Mouse (Mus musculus): ENCODE measurements around the gene Myof.
A peak's percentile ranks its signal among the peaks of the same experiment; 100 is the strongest.

DNA sequence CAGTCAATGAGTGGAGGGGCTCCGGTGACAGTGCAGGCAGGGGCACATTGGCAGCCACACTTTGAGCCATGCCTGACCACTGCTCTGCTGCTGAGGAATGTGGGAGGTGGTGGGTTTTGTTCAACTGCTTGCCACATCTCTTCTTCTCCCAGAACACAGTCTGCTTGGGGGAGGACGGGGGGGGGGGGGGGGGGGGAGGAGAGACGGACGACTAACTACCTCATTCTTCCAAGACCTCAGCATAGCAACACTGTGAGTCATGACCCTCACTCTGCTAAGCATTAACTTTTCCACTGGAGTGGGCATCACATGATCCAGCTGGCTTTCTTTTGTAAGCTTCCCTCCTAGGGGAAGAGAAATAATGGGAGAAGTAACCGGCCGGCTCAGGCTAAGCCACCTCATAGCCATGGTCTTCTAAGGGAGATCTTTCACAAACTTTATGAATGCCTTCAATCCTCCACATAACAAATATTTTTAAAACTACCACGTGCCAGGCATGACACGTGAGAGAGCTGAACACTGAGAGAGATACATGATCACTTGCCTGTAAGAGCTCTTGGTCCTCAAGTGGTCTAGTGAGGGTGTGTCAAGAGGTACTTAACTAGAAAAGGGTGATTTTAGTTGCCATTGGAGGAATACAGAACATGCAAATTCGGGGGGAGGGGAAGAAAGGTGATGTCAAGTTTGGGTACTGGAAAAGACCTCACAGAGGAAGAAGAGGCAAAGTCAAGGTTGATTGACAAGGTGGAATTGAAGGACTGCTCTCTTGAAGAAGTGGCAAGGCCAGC, 17.9 kb downstream of the Myof start:
- TF ChIP-seq CHD2 (IDR thresholded peaks at IDR 0.05; ENCODE audit: low read depth, low read length) (0 out of 2 replicates have a peak, but pooled peaks have one; percentile 24), MAFK (IDR thresholded peaks at IDR 0.05; ENCODE audit: insufficient read depth, low read depth, low read length) (no peak), ZNF384 (IDR thresholded peaks at IDR 0.05; ENCODE audit: low read depth, low read length) (no peak), ZC3H11A (IDR thresholded peaks at IDR 0.05; ENCODE audit: borderline replicate concordance, low read depth, low read length) (no peak), HCFC1 (IDR thresholded peaks at IDR 0.05; ENCODE audit: borderline replicate concordance, insufficient read depth, low read length) (no peak)
